Mouse (Mus musculus) liver, embryonic 13.5 days (tissue): ENCODE measurements around the gene Cstf3. TPM values are rescaled to one million over a fixed set of nuclear protein-coding genes. Genes with fewer than 3 reads are reported as not detected.
"Not testable (repeated sequence)": the region's sequence is repeated elsewhere in the genome, so short reads cannot be mapped to it uniquely, and the experiment has no call there.

Experiments
- ATAC-seq: fragments of 200-750 bp; cut with Nextera tagmentation; 2 replicates; pipeline ENCODE4 v1.8.0; 2017; ENCODE audit warnings: low read depth, mild to moderate bottlenecking, moderate number of reproducible peaks, moderate library complexity
- DNase-seq: peaks from one replicate; pipeline ENCODE4 v3.0.0; 2022
- H3K27ac ChIP-seq: fragments of 300-500 bp; sonication (generic); 2 replicates; pipeline ENCODE4 v1.5.1; 2015; ENCODE audit warnings: moderate library complexity, mild to moderate bottlenecking, inconsistent platforms
- H3K27me3 ChIP-seq: fragments of 300-500 bp; sonication (generic); 2 replicates; pipeline ENCODE4 v1.6.1; 2015; ENCODE audit warnings: mild to moderate bottlenecking, inconsistent platforms
- H3K36me3 ChIP-seq: fragments of 300-500 bp; sonication (generic); 2 replicates; pipeline ENCODE4 v1.6.1; 2015; ENCODE audit warnings: mild to moderate bottlenecking, inconsistent platforms
- H3K4me1 ChIP-seq: fragments of 300-500 bp; sonication (generic); replicated peaks from 2 replicates; pipeline ENCODE4 v1.6.1; 2015; ENCODE audit warnings: inconsistent platforms
- H3K4me2 ChIP-seq: fragments of 300-500 bp; sonication (generic); 2 replicates; pipeline ENCODE4 v1.6.1; 2015; ENCODE audit warnings: inconsistent platforms, mild to moderate bottlenecking, moderate library complexity
- H3K4me3 ChIP-seq: fragments of 300-500 bp; sonication (generic); replicated peaks from 2 replicates; pipeline ENCODE4 v1.5.1; 2015; ENCODE audit warnings: mild to moderate bottlenecking, inconsistent platforms
- H3K9ac ChIP-seq: fragments of 300-500 bp; sonication (generic); 2 replicates; pipeline ENCODE4 v1.6.1; 2015; ENCODE audit warnings: mild to moderate bottlenecking, inconsistent platforms
- H3K9me3 ChIP-seq: fragments of 300-500 bp; sonication (generic); replicated peaks from 2 replicates; pipeline ENCODE4 v1.6.1; 2016; ENCODE audit warnings: inconsistent platforms
- WGBS: fragments of 180-500 bp; shearing (Covaris S2); methylation state at CpG from one replicate; pipeline ENCODE4 v1.1.7; 2015; ENCODE audit not compliant: insufficient replicate concordance; 5-methylcytosine and 5-hydroxymethylcytosine counted together
- polyA plus RNA-seq: library from polyadenylated mRNA; unstranded; fragments of >200 nt; fragmentation: Nextera tagmentation; extraction: Ambion mirVana; gene quantifications from 2 replicates; pipeline ENCODE4 v1.2.1, GENCODE M21; 2015

The Cstf3 gene
- polyA plus RNA-seq = 31.0 and 38.2 TPM in 2 replicates

DNA sequence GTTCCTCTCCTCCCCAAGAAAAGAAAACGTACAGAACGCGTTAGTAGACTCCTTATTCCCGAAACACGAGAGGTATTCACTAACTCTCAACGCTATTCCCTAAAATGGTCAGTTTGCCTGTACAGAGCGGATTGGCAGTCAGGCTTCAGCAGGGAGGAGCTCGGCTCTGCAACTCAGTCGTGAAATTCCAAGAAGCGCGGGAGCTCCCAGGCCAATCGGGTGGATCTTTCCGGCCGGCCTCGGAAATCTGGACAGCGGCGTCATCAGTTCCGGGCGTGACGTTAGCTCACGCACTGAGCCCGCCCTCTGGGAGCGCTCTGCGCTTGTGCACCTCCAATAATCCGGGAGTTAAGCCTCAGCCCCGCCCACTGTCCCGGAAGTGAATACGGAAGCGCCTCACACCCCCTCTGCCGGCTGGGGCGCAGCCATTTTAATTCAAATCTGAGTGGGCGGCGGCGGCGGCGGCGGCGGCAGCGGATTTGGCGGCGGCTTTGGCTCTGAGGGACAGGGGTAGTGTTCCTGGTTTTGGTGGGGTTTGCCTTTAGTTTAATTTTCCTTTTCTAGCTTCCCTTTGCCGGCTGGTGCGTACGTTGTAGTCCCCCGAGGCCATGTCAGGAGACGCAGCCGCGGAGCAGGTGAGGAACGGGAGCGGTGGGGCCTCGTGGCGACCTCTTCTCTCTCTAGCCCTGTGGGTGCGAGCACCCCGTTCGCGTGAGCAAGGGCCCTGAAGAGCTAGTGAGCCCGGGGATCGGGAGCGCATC is at the start of gene Cstf3:
Gene Cstf3 (plus strand): TSS at position 456 of the 761 bp plus-strand sequence.
- Histone ChIP-seq H3K9ac (peak within 1 kb of the TSS; percentile 93), H3K36me3 (peaks cover 7% of the 10 kb centered on the region; the same call in 1 of the 2 replicates), H3K4me3 (peak within 1 kb of the TSS; percentile 97), H3K27ac (peak within 1 kb of the TSS; percentile 92), H3K27me3 (no peaks in the 10 kb centered on the region), H3K4me2 (peak within 1 kb of the TSS; percentile 81), H3K4me1 (peaks cover 39% of the 10 kb centered on the region), H3K9me3 (no peaks in the 10 kb centered on the region)
- under 1% methylated on average over 55 of the region's 59 CpGs for WGBS
- DNase-seq (peak; percentile 98), ATAC-seq (peak; percentile 99)

DNA sequence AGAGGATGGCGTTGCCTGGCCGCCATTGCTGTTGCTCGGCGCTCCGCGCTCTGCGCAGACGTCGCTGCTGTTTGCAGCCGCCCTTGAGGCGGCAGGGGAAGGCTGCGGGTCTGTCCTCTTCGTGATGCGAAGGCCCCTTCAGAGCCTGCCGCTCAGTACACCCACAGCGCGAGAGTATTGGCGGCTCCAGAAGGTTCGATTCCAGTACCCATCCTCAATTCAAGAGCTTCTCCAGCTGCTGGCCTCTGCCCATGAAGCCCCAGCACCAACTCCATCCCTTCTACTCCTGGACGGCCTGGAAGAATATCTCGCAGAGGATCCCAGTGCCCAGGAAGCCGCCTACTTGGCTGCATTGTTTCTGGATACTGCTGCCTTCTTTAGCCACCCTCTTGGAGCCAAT is 33.6 kb upstream of the Cstf3 start:
- H3K9me3 ChIP-seq, H3K4me2 ChIP-seq, ATAC-seq, DNase-seq, H3K27me3 ChIP-seq, H3K4me3 ChIP-seq, H3K36me3 ChIP-seq, H3K27ac ChIP-seq, H3K4me1 ChIP-seq, H3K9ac ChIP-seq: not testable (repeated sequence)
- 81% methylated on average over 22 of the region's 22 CpGs for WGBS

DNA sequence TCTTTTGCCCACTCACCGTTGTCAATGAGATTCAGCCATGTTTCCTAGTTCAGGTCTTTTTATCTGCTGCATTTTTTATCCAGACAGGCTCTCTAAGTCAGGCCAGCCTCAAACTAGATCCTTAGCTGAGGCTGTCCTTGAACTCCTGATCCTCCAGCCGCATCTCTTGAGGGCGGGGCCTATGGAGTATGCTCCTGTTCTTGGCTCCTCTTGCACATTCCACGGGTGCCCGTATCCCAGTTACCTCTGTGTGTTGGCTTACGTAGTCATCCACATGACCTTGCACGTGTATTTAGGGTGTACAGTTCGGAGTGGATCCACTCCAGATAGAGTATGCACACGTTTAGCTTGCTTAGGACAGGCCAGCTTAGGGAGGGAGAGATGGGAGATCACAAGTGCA is 32.6 kb upstream of the Cstf3 start:
- Histone ChIP-seq H3K4me2 (no peak overlapping the region), H3K36me3 (no peaks in the 10 kb centered on the region), H3K9me3 (no peaks in the 10 kb centered on the region), H3K4me1 (no peaks in the 10 kb centered on the region), H3K4me3 (no peak overlapping the region), H3K9ac (no peak overlapping the region), H3K27ac (no peak overlapping the region), H3K27me3 (no peaks in the 10 kb centered on the region)
- no peak for DNase-seq
- no peak for ATAC-seq
- WGBS = 73% methylated on average over 9 of the region's 9 CpGs

DNA sequence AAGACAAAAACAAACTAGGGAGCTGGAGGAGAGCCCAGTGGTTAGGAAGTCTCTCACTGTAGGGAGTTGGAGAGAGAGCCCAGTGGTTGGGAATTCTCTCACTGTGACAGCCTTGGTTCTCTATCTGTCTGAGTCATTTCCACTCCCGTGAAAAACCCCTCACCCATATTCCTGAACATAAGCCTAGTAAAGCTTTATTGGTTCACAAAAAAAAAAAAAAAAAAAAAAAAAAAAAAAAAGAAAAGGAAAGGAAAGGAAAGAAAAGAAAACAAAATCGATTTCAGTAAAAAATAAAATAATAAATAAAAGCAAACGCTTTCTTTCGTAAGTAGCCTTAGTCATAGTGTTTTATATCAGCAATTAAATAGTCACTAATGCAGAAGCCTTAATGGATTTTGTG is 32.0 kb upstream of the Cstf3 start:
- no peak overlapping the region for H3K27ac ChIP-seq
- DNase-seq = no peak
- 65% methylated on average over 4 of the region's 4 CpGs for WGBS
- no peaks in the 10 kb centered on the region for H3K27me3 ChIP-seq
- no peaks in the 10 kb centered on the region for H3K4me1 ChIP-seq
- H3K36me3 ChIP-seq = no peaks in the 10 kb centered on the region
- H3K9ac ChIP-seq = no peak overlapping the region
- no peaks in the 10 kb centered on the region for H3K9me3 ChIP-seq
- H3K4me3 ChIP-seq = no peak overlapping the region
- no peak for ATAC-seq
- no peak overlapping the region for H3K4me2 ChIP-seq

DNA sequence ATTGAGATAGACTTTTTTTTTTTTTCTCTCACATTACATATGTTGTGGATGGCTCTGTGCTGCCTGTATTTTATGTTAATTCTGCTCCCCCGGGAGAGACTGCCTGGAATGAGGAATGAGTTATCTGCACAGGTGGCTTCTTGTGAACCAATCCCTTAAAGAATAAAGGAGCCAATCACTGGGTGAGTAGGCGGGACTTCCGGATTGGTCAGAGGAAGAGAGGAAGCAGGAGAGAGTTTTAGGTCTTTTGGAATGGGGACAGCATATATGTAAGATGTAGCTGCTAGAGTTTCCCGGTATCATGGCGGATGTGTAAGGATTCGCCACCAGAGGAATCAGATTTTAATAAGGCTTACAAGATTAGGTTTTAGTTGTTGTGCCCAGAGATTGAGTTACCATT is 31.4 kb upstream of the Cstf3 start:
- H3K4me2 ChIP-seq = no peak overlapping the region

DNA sequence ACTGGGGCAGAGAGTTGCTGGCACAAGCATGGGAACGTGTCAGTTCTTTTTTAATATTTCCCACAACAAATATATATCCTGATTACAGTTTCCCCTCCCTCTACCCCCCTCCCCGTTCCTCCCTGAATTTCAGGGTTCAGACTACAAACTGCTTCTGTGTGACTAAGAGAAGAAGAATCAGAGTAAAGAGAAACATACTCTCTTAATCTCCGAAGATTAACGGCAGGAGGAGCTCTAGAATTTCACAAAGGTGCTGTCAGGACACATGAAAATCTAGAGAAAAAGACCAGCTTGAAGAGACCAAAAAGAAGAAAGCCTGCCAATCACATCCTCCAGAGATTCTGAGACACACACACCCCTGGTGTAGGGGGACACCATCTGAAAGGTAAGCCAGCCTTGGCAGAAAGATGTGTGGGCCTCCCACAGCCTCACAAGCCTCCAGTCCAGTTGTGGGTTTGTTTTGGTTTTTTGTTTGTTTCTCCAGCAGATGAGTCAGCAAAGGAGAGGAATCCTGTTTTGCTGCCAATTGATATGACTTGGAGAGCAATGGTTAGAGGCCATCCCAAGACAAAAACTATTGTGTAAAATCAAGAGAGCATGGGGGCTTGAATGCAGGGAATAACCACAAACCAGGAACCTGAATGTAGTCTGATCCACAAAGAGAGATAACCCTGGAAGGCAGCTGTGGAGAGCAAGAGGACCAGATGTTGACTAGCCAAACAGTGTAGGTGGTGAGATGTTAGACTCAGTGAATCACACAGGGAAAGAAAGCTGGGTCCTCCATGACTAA is 30.5 kb upstream of the Cstf3 start:
- Histone ChIP-seq H3K4me1 (no peaks in the 10 kb centered on the region), H3K36me3 (no peaks in the 10 kb centered on the region), H3K27me3 (no peaks in the 10 kb centered on the region), H3K9ac (no peak overlapping the region), H3K27ac (no peak overlapping the region), H3K4me3 (no peak overlapping the region), H3K9me3 (no peaks in the 10 kb centered on the region), H3K4me2 (no peak overlapping the region)
- ATAC-seq (no peak), DNase-seq (no peak)
- WGBS = 64% methylated on average over 4 of the region's 4 CpGs

More for the DNA sequence above, 31.4 kb upstream of the Cstf3 start:
- Histone ChIP-seq H3K27ac (no peak overlapping the region), H3K36me3 (no peaks in the 10 kb centered on the region), H3K9ac (no peak overlapping the region), H3K9me3 (no peaks in the 10 kb centered on the region), H3K27me3 (no peaks in the 10 kb centered on the region), H3K4me3 (no peak overlapping the region), H3K4me1 (no peaks in the 10 kb centered on the region)
- no peak for DNase-seq
- no peak for ATAC-seq
- WGBS = 64% methylated on average over 6 of the region's 6 CpGs

DNA sequence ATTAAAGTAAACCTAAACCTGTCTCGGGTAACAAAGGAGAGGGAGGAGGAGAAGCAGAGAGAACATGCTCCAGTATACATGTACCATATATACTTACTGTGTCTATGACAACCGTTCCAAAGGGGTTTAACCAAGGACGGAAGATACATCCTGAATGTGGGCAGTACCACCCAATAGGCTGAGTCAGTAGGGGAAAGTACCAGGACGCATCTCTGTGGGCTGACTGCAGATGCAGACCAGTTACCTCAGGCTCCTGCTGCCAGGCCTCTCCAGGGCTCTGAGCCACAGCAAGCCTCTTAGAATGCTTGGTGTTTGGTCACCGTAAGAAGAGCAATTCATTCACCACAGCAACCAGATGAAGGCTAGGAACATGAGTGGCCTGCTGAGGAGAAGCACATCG is 28.9 kb upstream of the Cstf3 start:
- Histone ChIP-seq H3K27ac (no peak overlapping the region), H3K9ac (no peak overlapping the region), H3K4me1 (no peaks in the 10 kb centered on the region), H3K27me3 (no peaks in the 10 kb centered on the region), H3K4me2 (no peak overlapping the region), H3K36me3 (no peaks in the 10 kb centered on the region), H3K4me3 (no peak overlapping the region), H3K9me3 (no peaks in the 10 kb centered on the region)
- DNase-seq (no peak), ATAC-seq (no peak)
- WGBS = 75% methylated on average over 6 of the region's 6 CpGs

DNA sequence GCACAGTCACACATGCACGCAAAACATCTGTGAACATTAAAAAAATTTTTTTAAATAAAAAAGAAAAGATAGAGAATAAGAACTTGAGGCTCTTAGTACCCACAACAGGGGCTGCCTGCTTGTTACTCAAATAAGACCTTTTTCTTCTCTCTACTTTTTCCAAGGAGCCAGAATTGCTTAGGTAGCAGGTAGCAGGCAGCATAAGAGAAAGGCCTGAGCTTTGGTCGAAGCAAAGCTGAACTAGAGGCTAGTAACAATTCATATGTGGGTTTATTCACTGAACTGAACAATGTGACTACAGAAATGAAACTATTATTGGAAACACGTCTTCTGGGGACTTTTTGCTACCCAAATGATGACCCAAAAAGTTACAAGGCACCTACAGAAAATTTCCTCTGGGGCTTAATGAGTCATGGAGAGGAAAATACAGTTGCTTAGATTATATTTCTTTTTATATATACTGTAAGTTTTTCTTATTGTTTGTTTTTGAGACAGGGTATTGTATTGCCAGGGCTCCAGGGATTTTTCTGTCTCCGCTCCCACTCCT is 28.3 kb upstream of the Cstf3 start:
- Histone ChIP-seq H3K4me3 (no peak overlapping the region), H3K4me2 (no peak overlapping the region), H3K36me3 (no peaks in the 10 kb centered on the region), H3K9me3 (no peaks in the 10 kb centered on the region), H3K4me1 (no peaks in the 10 kb centered on the region), H3K27me3 (no peaks in the 10 kb centered on the region), H3K9ac (no peak overlapping the region), H3K27ac (no peak overlapping the region)
- no peak for DNase-seq
- ATAC-seq = no peak
- 62% methylated on average over 4 of the region's 4 CpGs for WGBS

DNA sequence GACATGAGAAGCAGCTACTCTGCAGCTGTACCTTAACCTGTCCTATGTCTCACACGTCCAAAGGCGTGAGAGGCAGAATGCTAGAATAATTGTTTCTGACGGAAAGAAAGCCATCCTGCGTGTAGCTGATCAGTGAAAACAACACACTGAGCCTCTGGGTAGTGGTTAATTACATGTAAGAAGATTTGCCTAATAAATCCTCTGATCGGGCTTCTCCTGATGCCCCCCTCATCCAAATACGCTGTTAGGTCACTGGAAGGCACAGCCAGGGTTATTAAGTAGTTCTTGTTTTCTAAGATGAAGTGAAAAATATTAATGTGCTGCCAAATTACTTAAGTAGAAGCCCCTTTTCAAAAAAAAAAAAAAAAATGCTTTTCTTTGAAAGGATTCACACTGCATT is 18.3 kb upstream of the Cstf3 start:
- Histone ChIP-seq H3K27ac (no peak overlapping the region), H3K36me3 (no peaks in the 10 kb centered on the region), H3K4me2 (no peak overlapping the region), H3K4me1 (no peaks in the 10 kb centered on the region), H3K27me3 (no peaks in the 10 kb centered on the region), H3K9ac (no peak overlapping the region), H3K4me3 (no peak overlapping the region), H3K9me3 (no peaks in the 10 kb centered on the region)
- no peak for DNase-seq
- no peak for ATAC-seq
- 72% methylated on average over 6 of the region's 6 CpGs for WGBS

DNA sequence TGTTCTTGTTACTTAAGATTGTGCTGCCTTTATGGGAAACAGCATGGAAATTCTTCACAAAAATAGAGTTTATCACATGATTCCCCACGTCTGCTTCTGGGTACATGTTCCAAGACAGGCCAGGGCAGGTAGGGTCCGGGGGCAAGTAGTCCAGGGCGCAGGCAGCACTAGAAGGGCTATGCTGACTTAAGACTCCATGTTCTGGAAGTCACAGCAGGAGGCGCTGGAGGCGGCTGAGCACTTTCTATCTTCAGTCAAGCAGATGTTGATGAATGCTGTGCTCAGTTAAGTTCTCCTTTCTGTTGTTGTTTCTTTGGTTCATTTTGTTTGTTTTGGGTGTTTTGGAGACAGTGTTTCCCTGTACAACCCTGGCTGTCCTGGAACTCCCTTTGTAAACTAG is 14.1 kb upstream of the Cstf3 start:
- Histone ChIP-seq H3K4me2 (no peak overlapping the region), H3K36me3 (no peaks in the 10 kb centered on the region), H3K4me1 (0 out of 2 replicates have a peak, but pooled peaks cover 3% of the 10 kb centered on the region), H3K9me3 (no peaks in the 10 kb centered on the region), H3K27me3 (no peaks in the 10 kb centered on the region), H3K27ac (no peak overlapping the region), H3K9ac (no peak overlapping the region), H3K4me3 (no peak overlapping the region)
- WGBS = 66% methylated on average over 5 of the region's 5 CpGs
- no peak for ATAC-seq
- no peak for DNase-seq

DNA sequence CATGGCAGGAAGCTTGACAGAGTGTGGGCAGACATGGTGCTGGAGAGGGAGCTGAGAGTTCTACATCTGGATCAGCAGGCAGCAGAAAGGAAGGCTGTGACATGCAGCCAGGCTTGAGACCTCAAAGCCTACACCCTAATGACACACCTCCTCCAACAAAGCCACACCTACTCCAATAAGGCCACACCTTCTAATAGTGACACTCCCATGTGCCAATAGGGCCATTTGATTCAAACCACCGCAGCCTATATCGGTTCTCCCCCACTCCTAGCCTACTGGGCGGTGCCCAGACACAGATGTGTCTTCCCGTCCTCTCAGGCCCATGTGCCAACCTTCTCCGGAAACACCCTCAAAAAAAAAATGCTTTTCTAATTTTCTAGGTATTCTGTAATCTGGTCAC is 12.3 kb upstream of the Cstf3 start:
- DNase-seq = peak; percentile 29

More for the DNA sequence above, 12.3 kb upstream of the Cstf3 start:
- Histone ChIP-seq H3K9ac (no peak overlapping the region), H3K4me1 (peaks cover 3% of the 10 kb centered on the region; the same call in 1 of the 2 replicates), H3K36me3 (no peaks in the 10 kb centered on the region), H3K27me3 (no peaks in the 10 kb centered on the region), H3K4me3 (no peak overlapping the region), H3K9me3 (no peaks in the 10 kb centered on the region), H3K4me2 (no peak overlapping the region), H3K27ac (no peak overlapping the region)
- WGBS = 47% methylated on average over 5 of the region's 5 CpGs
- ATAC-seq = peak; percentile 78
